8 mouse cellular contexts compared by ENCODE assay signal in genomic region chr9:100359934-100360716, GRCm38 (mm10).
DNase-seq lines count a peak whose midpoint lies in the region; ATAC-seq lines count a peak whose summit lies in the region.

No protein-coding gene starts in this region.

- ATAC-seq in frontal cortex, adult (ENCODE audit: low TSS enrichment) = peak; percentile 47; the same call in 1 of the 2 replicates
- ATAC-seq in hematopoietic stem cell, adult 5-6 weeks (replicated peaks in 1 of 2; ENCODE audit: insufficient read depth in 1 of 2, low FRiP score in 2 of 2, low TSS enrichment in 1 of 2, low read depth in 1 of 2, poor library complexity in 2 of 2, severe bottlenecking in 2 of 2) = peak; percentile 68 to 77
- ATAC-seq in megakaryocyte-erythroid progenitor cell, adult 5-6 weeks (replicated peaks; ENCODE audit: low FRiP score, low TSS enrichment, poor library complexity, severe bottlenecking) = peak; percentile 83
- no peak for ATAC-seq in cerebellum, adult (ENCODE audit: insufficient number of reproducible peaks, low FRiP score, low TSS enrichment)

- no peak for DNase-seq in frontal cortex, postnatal 25 days (ENCODE audit: low spot score in 2 of 2)
- DNase-seq in thymus, postnatal 14 days = peak; percentile 8
- DNase-seq in thymus, postnatal 10 days (ENCODE audit: low spot score in 2 of 2) = no peak
- no peak for DNase-seq in cerebellum, adult 8-10 months
